Mouse (Mus musculus) thymus, adult 18-20 months (tissue): ENCODE data around the gene Gm17175.
"Not testable (repeated sequence)": the region's sequence is repeated elsewhere in the genome, so short reads cannot be mapped to it uniquely, and the experiment has no call there.

Experiments used
- DNase-seq, 2 experiments: peaks; one replicate each; pipeline ENCODE4 v3.0.0; 2022; ENCODE audit warnings: mixed read lengths in 2 of 2

Gm17175 gene

DNA sequence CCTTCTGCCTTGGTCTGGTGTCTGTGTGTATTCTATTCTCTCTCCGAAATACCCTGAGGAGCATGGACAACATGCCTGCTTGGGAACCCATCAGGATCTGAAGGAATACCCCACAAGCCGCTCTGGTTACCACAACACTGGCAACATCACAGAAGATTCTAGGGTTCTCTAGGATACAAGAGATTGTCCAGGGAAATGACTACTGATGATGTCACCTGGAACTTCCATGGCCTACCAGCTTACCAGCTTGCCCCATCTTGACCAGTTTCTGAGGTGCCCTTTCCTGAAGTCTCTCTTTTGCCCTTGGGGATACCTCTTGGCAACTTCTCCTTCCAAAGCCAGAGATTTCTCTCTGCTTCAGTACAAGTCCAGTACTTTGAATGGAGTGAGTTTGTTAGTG lies at the start of gene Gm17175:
Gm17175 (minus strand) TSS at position 101 of the 400 bp plus-strand sequence.
- not testable (repeated sequence) for DNase-seq

GRCm38 (mm10) chr14:51611210-51611609 lies 37.3 kb upstream of the Gm17175 start, which contains the start of gene Gm17078:
Gene Gm17078, minus strand, starts transcription at chr14:51611310.
- DNase-seq = no peak

DNA sequence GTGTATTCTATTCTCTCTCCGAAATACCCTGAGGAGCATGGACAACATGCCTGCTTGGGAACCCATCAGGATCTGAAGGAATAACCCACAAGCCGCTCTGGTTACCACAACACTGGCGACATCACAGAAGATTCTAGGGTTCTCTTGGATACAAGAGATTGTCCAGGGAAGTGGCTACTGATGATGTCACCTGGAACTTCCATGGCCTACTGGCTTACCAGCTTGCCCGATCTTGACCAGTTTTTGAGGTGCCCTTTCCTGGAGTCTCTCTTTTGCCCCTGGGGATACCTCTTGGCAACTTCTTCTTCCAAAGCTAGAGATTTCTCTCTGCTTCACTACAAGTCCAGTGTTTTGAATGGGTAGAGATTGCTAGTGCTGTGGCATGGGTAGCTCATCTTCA lies 18.2 kb upstream of the Gm17175 start, which contains the start of gene Gm17174:
Gm17174 (minus strand) TSS at position 101 of the 400 bp plus-strand sequence.
- DNase-seq = not testable (repeated sequence)

DNA sequence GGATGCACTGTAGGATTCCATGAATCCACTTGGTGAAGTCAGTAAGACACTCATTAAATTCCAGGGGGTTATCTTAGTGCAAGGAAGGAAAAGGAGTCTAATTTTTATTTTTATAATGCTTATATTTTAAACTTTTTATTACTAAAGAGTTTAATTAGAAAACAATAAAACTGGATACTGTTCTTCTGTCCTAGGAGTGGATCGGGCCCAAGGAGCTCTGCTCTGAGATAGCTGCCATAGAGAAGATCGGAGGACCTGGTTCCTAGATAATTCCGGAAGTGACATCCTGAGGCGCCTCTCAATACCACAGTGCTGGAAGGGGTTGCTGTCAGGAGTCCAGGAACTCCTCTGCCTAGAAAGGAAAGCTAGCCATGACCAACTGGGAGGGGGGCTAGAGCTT lies 21.4 kb downstream of the Gm17175 start, which contains the start of gene Gm5622:
Gm5622 (plus strand) TSS at position 301 of the 400 bp plus-strand sequence.
- DNase-seq = no peak
